Mouse (Mus musculus): Measurements from ENCODE around the gene Apol10a. TPM values are rescaled to one million over a fixed set of nuclear protein-coding genes. Genes with fewer than 3 reads are reported as not detected.
"Not testable (repeated sequence)": the region's sequence is repeated elsewhere in the genome, so short reads cannot be mapped to it uniquely, and the experiment has no call there.

Apol10a gene
- not detected for polyA plus RNA-seq (2021)

GRCm38 (mm10) chr15:77476693-77477092, at the start of gene Apol10a:
Apol10a (plus strand) TSS chr15:77477047.
- in situ Hi-C loops (cut with MboI; ENCODE audit: low pct_unique_long_range_greater_than_20kb); ATAC-seq; CTCF ChIA-PET; DNase-seq (ENCODE audit: low read depth, low spot score); H3K27me3 ChIP-seq; POLR2A ChIA-PET: not testable (repeated sequence)

- DNase-seq (ENCODE audit: low read depth, low spot score); POLR2A ChIA-PET; H3K27me3 ChIP-seq; ATAC-seq; in situ Hi-C loops (cut with MboI; ENCODE audit: low pct_unique_long_range_greater_than_20kb); CTCF ChIA-PET: not testable (repeated sequence)
These were observed 48.0 kb upstream of the Apol10a start for GRCm38 (mm10) chr15:77428690-77429448.

GRCm38 (mm10) chr15:77444746-77445145, 32.1 kb upstream of the Apol10a start:
- H3K27me3 ChIP-seq; CTCF ChIA-PET; DNase-seq (ENCODE audit: low read depth, low spot score); POLR2A ChIA-PET; ATAC-seq: not testable (repeated sequence)
- in situ Hi-C loops (cut with MboI; ENCODE audit: low pct_unique_long_range_greater_than_20kb), result loop anchor here (10.0 kb wide), 1 partner anchor 250 kb away; the partner anchor contains the start of gene Apol7e

GRCm38 (mm10) chr15:77445668-77446067, 31.2 kb upstream of the Apol10a start:
- ATAC-seq; H3K27me3 ChIP-seq; CTCF ChIA-PET; DNase-seq (ENCODE audit: low read depth, low spot score); POLR2A ChIA-PET: not testable (repeated sequence)
- in situ Hi-C loops (cut with MboI; ENCODE audit: low pct_unique_long_range_greater_than_20kb), result loop anchor here (10.0 kb wide), 1 partner anchor 249 kb away; the partner anchor contains the start of gene Apol7e

- POLR2A ChIA-PET; ATAC-seq; H3K27me3 ChIP-seq; CTCF ChIA-PET; DNase-seq (ENCODE audit: low read depth, low spot score): not testable (repeated sequence)
- in situ Hi-C loops (cut with MboI; ENCODE audit: low pct_unique_long_range_greater_than_20kb), result loop anchor here (10.0 kb wide), 1 partner anchor 247 kb away; the partner anchor contains the start of gene Apol7e
These were observed 29.5 kb upstream of the Apol10a start, which contains the start of gene Apol7b for GRCm38 (mm10) chr15:77447392-77447791. Apol7b (minus strand) TSS chr15:77447492.

GRCm38 (mm10) chr15:77449927-77450326, 26.9 kb upstream of the Apol10a start:
- H3K27me3 ChIP-seq; POLR2A ChIA-PET; ATAC-seq; CTCF ChIA-PET; DNase-seq (ENCODE audit: low read depth, low spot score): not testable (repeated sequence)
- in situ Hi-C loops (cut with MboI; ENCODE audit: low pct_unique_long_range_greater_than_20kb), result loop anchor here (10.0 kb wide), 1 partner anchor 245 kb away; the partner anchor contains the start of gene Apol7e

- CTCF ChIA-PET; ATAC-seq; DNase-seq (ENCODE audit: low read depth, low spot score); in situ Hi-C loops (cut with MboI; ENCODE audit: low pct_unique_long_range_greater_than_20kb); POLR2A ChIA-PET; H3K27me3 ChIP-seq: not testable (repeated sequence)
These were observed 2.0 kb upstream of the Apol10a start for GRCm38 (mm10) chr15:77474699-77475390.

- TF ChIP-seq CTCF (IDR thresholded peaks at IDR 0.05), result no peak
- no peak for DNase-seq (ENCODE audit: low read depth, low spot score)
- ChIA-PET POLR2A (no interaction called here), CTCF (no interaction called here)
- in situ Hi-C loops (cut with MboI; ENCODE audit: low pct_unique_long_range_greater_than_20kb), result no loop called here
- no peak for ATAC-seq
- no peaks in the 10 kb centered on the region for H3K27me3 ChIP-seq
These were observed 5.4 kb downstream of the Apol10a start for GRCm38 (mm10) chr15:77482140-77482794.

GRCm38 (mm10) chr15:77493181-77493580, 16.3 kb downstream of the Apol10a start:
- POLR2A ChIA-PET; CTCF ChIA-PET; H3K27me3 ChIP-seq; ATAC-seq; DNase-seq (ENCODE audit: low read depth, low spot score); in situ Hi-C loops (cut with MboI; ENCODE audit: low pct_unique_long_range_greater_than_20kb): not testable (repeated sequence)

GRCm38 (mm10) chr15:77494694-77495093, 17.8 kb downstream of the Apol10a start:
- ATAC-seq; CTCF ChIA-PET; POLR2A ChIA-PET; H3K27me3 ChIP-seq; in situ Hi-C loops (cut with MboI; ENCODE audit: low pct_unique_long_range_greater_than_20kb); DNase-seq (ENCODE audit: low read depth, low spot score): not testable (repeated sequence)

DNA sequence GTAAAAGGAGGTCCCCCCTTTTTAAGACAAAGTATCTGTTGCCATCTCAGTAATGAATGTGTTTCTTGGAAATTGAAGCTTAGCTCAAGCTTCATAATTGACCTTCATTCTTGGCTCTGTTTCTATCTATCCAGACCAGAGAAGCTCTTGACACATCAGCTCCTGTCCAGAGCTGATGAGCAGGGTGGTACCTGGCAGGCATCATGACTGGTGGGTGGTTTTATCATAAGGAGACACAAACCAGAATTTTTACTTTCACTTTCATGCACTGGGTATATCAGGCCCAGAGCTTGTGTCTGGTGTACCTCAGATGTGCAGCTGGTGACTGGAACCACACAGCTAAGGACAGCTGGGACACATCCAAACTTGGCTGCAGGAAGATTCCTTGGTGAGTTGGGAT, 31.1 kb downstream of the Apol10a start, which contains the start of gene Apol11a:
Gene Apol11a, plus strand, starts transcription at position 306 of the 400 bp plus-strand sequence.
- POLR2A ChIA-PET; CTCF ChIA-PET; ATAC-seq; DNase-seq (ENCODE audit: low read depth, low spot score); H3K27me3 ChIP-seq; in situ Hi-C loops (cut with MboI; ENCODE audit: low pct_unique_long_range_greater_than_20kb): not testable (repeated sequence)

DNA sequence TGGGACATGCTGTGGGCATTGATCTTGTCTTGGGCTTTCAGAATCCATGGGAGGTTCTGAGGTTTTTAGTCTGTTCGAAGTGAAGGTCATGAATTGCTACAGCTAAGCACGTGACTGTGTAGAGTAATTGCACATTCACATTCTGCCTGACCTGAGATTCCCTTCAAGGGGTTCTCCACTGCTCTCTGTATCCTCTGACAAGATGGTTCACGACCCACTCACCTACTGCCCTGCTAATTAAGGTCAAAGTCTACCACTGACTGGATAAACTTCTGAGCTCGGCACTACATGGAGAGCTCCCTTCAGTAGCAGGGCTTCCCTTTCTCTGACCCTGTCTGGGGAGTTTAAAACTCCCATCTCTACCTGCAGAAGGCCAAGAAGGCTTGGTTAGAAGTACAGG, 43.7 kb downstream of the Apol10a start:
- DNase-seq (ENCODE audit: low read depth, low spot score); ATAC-seq; H3K27me3 ChIP-seq; POLR2A ChIA-PET; in situ Hi-C loops (cut with MboI; ENCODE audit: low pct_unique_long_range_greater_than_20kb); CTCF ChIA-PET: not testable (repeated sequence)

GRCm38 (mm10) chr15:77523186-77523843, 46.5 kb downstream of the Apol10a start:
- H3K27me3 ChIP-seq; ATAC-seq; DNase-seq (ENCODE audit: low read depth, low spot score); in situ Hi-C loops (cut with MboI; ENCODE audit: low pct_unique_long_range_greater_than_20kb); CTCF ChIA-PET; POLR2A ChIA-PET: not testable (repeated sequence)
